Mouse (Mus musculus): ENCODE results near the gene Prcd. TPM values are rescaled to one million over a fixed set of nuclear protein-coding genes. Genes with fewer than 3 reads are reported as not detected.

The Prcd gene
- polyA plus RNA-seq, 1 experiment, result not detected

- no peak overlapping the region for H3K4me3 ChIP-seq (ENCODE audit: insufficient read depth, low read length)
- no peak overlapping the region for H3K27ac ChIP-seq (ENCODE audit: insufficient read depth, low read length)
- TF ChIP-seq POLR2A (IDR thresholded peaks at IDR 0.05; ENCODE audit: low read depth, low read length) (no peak), CTCF (IDR thresholded peaks at IDR 0.05; ENCODE audit: borderline replicate concordance, insufficient read depth, low read length) (no peak)
- H3K4me1 ChIP-seq (ENCODE audit: control insufficient read depth, insufficient read depth, low read length), result peaks cover 3% of the 10 kb centered on the region; the same call in 1 of the 2 replicates
These were observed 29.3 kb downstream of the Prcd start for GRCm38 (mm10) chr11:116682501-116683144.

GRCm38 (mm10) chr11:116683777-116684176 is 30.4 kb downstream of the Prcd start:
- TF ChIP-seq CTCF (IDR thresholded peaks at IDR 0.05; ENCODE audit: borderline replicate concordance, insufficient read depth, low read length) (no peak), POLR2A (IDR thresholded peaks at IDR 0.05; ENCODE audit: low read depth, low read length) (no peak)

GRCm38 (mm10) chr11:116685729-116686128 is 32.4 kb downstream of the Prcd start:
- no peak overlapping the region for H3K4me3 ChIP-seq (ENCODE audit: insufficient read depth, low read length)
- H3K27ac ChIP-seq (ENCODE audit: insufficient read depth, low read length), result no peak overlapping the region
- TF ChIP-seq CTCF (IDR thresholded peaks at IDR 0.05; ENCODE audit: borderline replicate concordance, insufficient read depth, low read length) (no peak), POLR2A (IDR thresholded peaks at IDR 0.05; ENCODE audit: low read depth, low read length) (no peak)
- H3K4me1 ChIP-seq (ENCODE audit: control insufficient read depth, insufficient read depth, low read length), result peaks cover 3% of the 10 kb centered on the region; the same call in 1 of the 2 replicates

More at GRCm38 (mm10) chr11:116683777-116684176, 30.4 kb downstream of the Prcd start:
- H3K4me1 ChIP-seq (ENCODE audit: control insufficient read depth, insufficient read depth, low read length), result peaks cover 3% of the 10 kb centered on the region; the same call in 1 of the 2 replicates
- H3K4me3 ChIP-seq (ENCODE audit: insufficient read depth, low read length), result no peak overlapping the region
- H3K27ac ChIP-seq (ENCODE audit: insufficient read depth, low read length), result no peak overlapping the region

GRCm38 (mm10) chr11:116687897-116688296 is 34.6 kb downstream of the Prcd start:
- Histone ChIP-seq H3K4me3 (ENCODE audit: insufficient read depth, low read length) (no peak overlapping the region), H3K27ac (ENCODE audit: insufficient read depth, low read length) (no peak overlapping the region), H3K4me1 (ENCODE audit: control insufficient read depth, insufficient read depth, low read length) (no peaks in the 10 kb centered on the region)
- TF ChIP-seq POLR2A (IDR thresholded peaks at IDR 0.05; ENCODE audit: low read depth, low read length), result no peak
- TF ChIP-seq CTCF (IDR thresholded peaks at IDR 0.05; ENCODE audit: borderline replicate concordance, insufficient read depth, low read length), result no peak

GRCm38 (mm10) chr11:116689622-116690021 is 36.3 kb downstream of the Prcd start:
- H3K4me3 ChIP-seq (ENCODE audit: insufficient read depth, low read length), result no peak overlapping the region
- H3K4me1 ChIP-seq (ENCODE audit: control insufficient read depth, insufficient read depth, low read length), result no peaks in the 10 kb centered on the region
- TF ChIP-seq CTCF (IDR thresholded peaks at IDR 0.05; ENCODE audit: borderline replicate concordance, insufficient read depth, low read length) (no peak), POLR2A (IDR thresholded peaks at IDR 0.05; ENCODE audit: low read depth, low read length) (no peak)
- H3K27ac ChIP-seq (ENCODE audit: insufficient read depth, low read length), result no peak overlapping the region

GRCm38 (mm10) chr11:116690701-116691575 is 37.6 kb downstream of the Prcd start:
- H3K4me1 ChIP-seq (ENCODE audit: control insufficient read depth, insufficient read depth, low read length), result no peaks in the 10 kb centered on the region
- TF ChIP-seq POLR2A (IDR thresholded peaks at IDR 0.05; ENCODE audit: low read depth, low read length) (no peak), CTCF (IDR thresholded peaks at IDR 0.05; ENCODE audit: borderline replicate concordance, insufficient read depth, low read length) (no peak)
- H3K4me3 ChIP-seq (ENCODE audit: insufficient read depth, low read length), result no peak overlapping the region
- H3K27ac ChIP-seq (ENCODE audit: insufficient read depth, low read length), result no peak overlapping the region

GRCm38 (mm10) chr11:116693899-116694249 is 40.5 kb downstream of the Prcd start:
- Histone ChIP-seq H3K27ac (ENCODE audit: insufficient read depth, low read length) (no peak overlapping the region), H3K4me3 (ENCODE audit: insufficient read depth, low read length) (peak overlapping the region; percentile 17), H3K4me1 (ENCODE audit: control insufficient read depth, insufficient read depth, low read length) (no peaks in the 10 kb centered on the region)
- TF ChIP-seq CTCF (IDR thresholded peaks at IDR 0.05; ENCODE audit: borderline replicate concordance, insufficient read depth, low read length) (no peak), POLR2A (IDR thresholded peaks at IDR 0.05; ENCODE audit: low read depth, low read length) (no peak)

GRCm38 (mm10) chr11:116694250-116695193 is 41.2 kb downstream of the Prcd start:
- no peaks in the 10 kb centered on the region for H3K4me1 ChIP-seq (ENCODE audit: control insufficient read depth, insufficient read depth, low read length)
- TF ChIP-seq POLR2A (IDR thresholded peaks at IDR 0.05; ENCODE audit: low read depth, low read length), result 0 out of 2 replicates have a peak, but pooled peaks have one; percentile 26
- TF ChIP-seq CTCF (IDR thresholded peaks at IDR 0.05; ENCODE audit: borderline replicate concordance, insufficient read depth, low read length), result no peak

GRCm38 (mm10) chr11:116695194-116695880 is 42.0 kb downstream of the Prcd start:
- H3K27ac ChIP-seq (ENCODE audit: insufficient read depth, low read length), result no peak overlapping the region
- TF ChIP-seq CTCF (IDR thresholded peaks at IDR 0.05; ENCODE audit: borderline replicate concordance, insufficient read depth, low read length), result no peak
- TF ChIP-seq POLR2A (IDR thresholded peaks at IDR 0.05; ENCODE audit: low read depth, low read length), result no peak
- H3K4me1 ChIP-seq (ENCODE audit: control insufficient read depth, insufficient read depth, low read length), result no peaks in the 10 kb centered on the region
- H3K4me3 ChIP-seq (ENCODE audit: insufficient read depth, low read length), result no peak overlapping the region

More at GRCm38 (mm10) chr11:116694250-116695193, 41.2 kb downstream of the Prcd start:
- Histone ChIP-seq H3K27ac (ENCODE audit: insufficient read depth, low read length) (no peak overlapping the region), H3K4me3 (ENCODE audit: insufficient read depth, low read length) (peak overlapping the region; percentile 17)

Data from embryonic fibroblast, embryonic 13.5 days (primary cell).